Mouse (Mus musculus) heart, adult 2 months (tissue): ENCODE measurements at regions not wholly inside any gene's neighbourhood (a gene's known extent, or its start where the extent isn't known, plus 50 kb on each side); places are given as distances from the start of the nearest gene placed in this dataset.

ENCODE experiments used
- CTCF ChIP-seq: fragments of 200-600 bp; IDR thresholded peaks from 2 replicates; pipeline ENCODE4 v1.8.1; 2022; ENCODE audit warnings: antibody characterized with exemption, mild to moderate bottlenecking, moderate library complexity
- EP300 ChIP-seq: fragments of 200-500 bp; IDR thresholded peaks from 2 replicates; pipeline ENCODE4 v1.6.1; 2011; ENCODE audit warnings: low read depth, low read length, control low read depth; ENCODE audit not compliant: insufficient read depth
- POLR2A ChIP-seq: fragments of 200-500 bp; IDR thresholded peaks from 2 replicates; pipeline ENCODE4 v1.6.1; 2011; ENCODE audit warnings: mild to moderate bottlenecking, low read depth, low read length, control low read depth; ENCODE audit not compliant: insufficient read depth

DNA sequence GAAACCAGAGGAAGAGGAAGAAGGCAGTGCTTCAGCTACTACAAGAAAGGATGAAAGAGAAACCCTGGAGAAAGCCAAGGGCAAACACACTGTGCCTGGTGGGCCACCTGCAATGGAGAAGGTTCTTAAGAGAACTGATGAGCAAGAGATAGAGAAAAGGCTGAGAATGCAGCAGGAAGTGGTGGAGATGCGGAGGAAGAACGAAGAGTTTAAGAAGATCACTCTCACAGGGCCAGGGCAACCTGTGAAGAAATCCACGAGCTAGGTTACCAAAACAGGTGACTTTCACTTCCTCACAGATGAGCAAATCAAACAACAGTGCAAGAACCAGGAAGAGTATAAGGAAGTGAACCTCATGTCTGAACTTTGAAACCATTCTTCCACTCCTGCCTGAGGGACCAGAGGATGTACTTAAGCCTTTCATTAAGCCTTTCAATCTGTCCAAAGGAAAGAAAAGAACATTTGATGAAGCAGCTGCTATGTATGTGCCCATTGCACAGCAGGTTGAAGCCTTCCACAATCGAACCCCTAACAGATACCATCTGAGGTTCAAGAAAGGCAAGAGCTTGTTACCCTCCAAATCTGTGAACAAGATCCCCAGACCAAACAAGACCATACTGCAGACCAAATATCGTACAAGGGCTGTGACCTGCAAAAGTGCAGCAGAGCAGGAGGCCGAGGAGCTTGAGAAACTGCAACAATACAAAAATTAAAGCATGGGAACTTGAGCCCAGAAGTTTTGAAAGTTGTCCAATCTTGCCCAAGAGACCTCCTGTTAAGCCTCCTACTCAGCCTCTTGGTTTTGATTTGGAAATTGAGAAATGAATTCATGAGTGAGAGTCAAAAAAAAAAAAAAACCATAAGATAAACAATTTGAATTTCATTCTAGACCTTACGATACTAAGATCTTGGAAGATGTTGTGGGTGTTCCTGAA lies 91.6 kb upstream of the Zfp462 start:
- TF ChIP-seq CTCF (no peak), POLR2A (no peak), EP300 (no peak)
